Comparison of ENCODE assay signal across 8 mouse cellular contexts in genomic region chr16:23107946-23108759, GRCm38 (mm10). TPM values are rescaled to one million over a fixed set of nuclear protein-coding genes. Genes with fewer than 3 reads are reported as not detected.
A peak's percentile ranks its signal among the peaks of the same experiment; 100 is the strongest.
DNase-seq lines count a peak whose midpoint lies in the region; ATAC-seq and TF ChIP-seq lines count a peak whose summit lies in the region.

No protein-coding gene starts in this region.

- H3K9ac ChIP-seq in MEL (ENCODE audit: control insufficient read depth, low read depth, low read length, poor library complexity, severe bottlenecking), result peak overlapping the region; percentile 80
- H3K9ac ChIP-seq in lung, postnatal 0 days (replicated peaks; ENCODE audit: low read depth), result peak overlapping the region; percentile 100

- under 1% methylated on average over 52 of the region's 52 CpGs for WGBS in hindbrain, embryonic 10.5 days
- under 1% methylated on average over 52 of the region's 52 CpGs for WGBS in lung, postnatal 0 days

- H3K79me2 ChIP-seq in MEL (ENCODE audit: control insufficient read depth, insufficient read depth, low read length, poor library complexity), result peaks cover 55% of the 10 kb centered on the region

- H3K27me3 ChIP-seq in MEL (ENCODE audit: control insufficient read depth in 1 of 2, insufficient read depth in 2 of 2, low read length in 2 of 2), result no peaks in the 10 kb centered on the region
- no peaks in the 10 kb centered on the region for H3K27me3 ChIP-seq in hindbrain, embryonic 10.5 days (ENCODE audit: insufficient read depth, poor library complexity, severe bottlenecking)
- no peaks in the 10 kb centered on the region for H3K27me3 ChIP-seq in lung, postnatal 0 days (replicated peaks; ENCODE audit: insufficient read depth, low read length)

- DNase-seq in MEL (ENCODE audit: low read depth, low spot score), result peak; percentile 78
- peak; percentile 88 for DNase-seq in cerebellum, adult 9-11 months
- peak; percentile 53 to 79 for DNase-seq in frontal cortex, adult 2 months (ENCODE audit: extremely low spot score in 1 of 2, low spot score in 1 of 2)
- peak; percentile 85 for DNase-seq in hindbrain, embryonic 10.5 days (ENCODE audit: low spot score)
- DNase-seq in layer of hippocampus, postnatal 10 days (ENCODE audit: low spot score in 2 of 2), result peak; percentile 86 to 87
- peak; percentile 94 for DNase-seq in lung, postnatal 0 days (ENCODE audit: low spot score)
- peak; percentile 75 for DNase-seq in ovary, postnatal 14 days (ENCODE audit: low spot score)
- peak; percentile 77 to 80 for DNase-seq in thymus, postnatal 10 days (ENCODE audit: low spot score in 2 of 2)

- peak overlapping the region; percentile 71 for H3K4me2 ChIP-seq in lung, postnatal 0 days (replicated peaks; ENCODE audit: low read depth, low read length)

- ATAC-seq in lung, postnatal 0 days, result peak; percentile 89

- H3K4me1 ChIP-seq in MEL (ENCODE audit: control insufficient read depth in 1 of 2, insufficient read depth in 2 of 2, low read length in 2 of 2), result peaks cover 0 to 6% of the 10 kb centered on the region in 2 experiments; a peak in 2 of 4 replicates
- H3K4me1 ChIP-seq in hindbrain, embryonic 10.5 days (replicated peaks), result peaks cover 21% of the 10 kb centered on the region
- peaks cover 12% of the 10 kb centered on the region; the same call in 1 of the 2 replicates for H3K4me1 ChIP-seq in lung, postnatal 0 days (ENCODE audit: insufficient read depth, low read depth, low read length)

- TF ChIP-seq EP300 in MEL (IDR thresholded peaks at IDR 0.05; ENCODE audit: low read depth in 1 of 2, low read length in 2 of 2), result no peak
- TF ChIP-seq EP300 in lung, postnatal 0 days (IDR thresholded peaks at IDR 0.05), result no peak

- peak; percentile 50 to 51 for TF ChIP-seq POLR2A in MEL (IDR thresholded peaks at IDR 0.05; ENCODE audit: control insufficient read depth in 1 of 2, insufficient read depth in 1 of 2, low read depth in 1 of 2, low read length in 2 of 2, poor library complexity in 1 of 2)

- H3K9me3 ChIP-seq in MEL (replicated peaks; ENCODE audit: insufficient read depth, low read length), result no peaks in the 10 kb centered on the region
- H3K9me3 ChIP-seq in hindbrain, embryonic 10.5 days, result no peaks in the 10 kb centered on the region
- no peaks in the 10 kb centered on the region for H3K9me3 ChIP-seq in lung, postnatal 0 days (ENCODE audit: low read length)

- peaks cover 25 to 29% of the 10 kb centered on the region in 2 experiments for H3K36me3 ChIP-seq in MEL (ENCODE audit: control insufficient read depth in 1 of 2, insufficient read depth in 2 of 2, low read length in 2 of 2)
- H3K36me3 ChIP-seq in hindbrain, embryonic 10.5 days, result peaks cover 51% of the 10 kb centered on the region
- peaks cover 15% of the 10 kb centered on the region; the same call in 1 of the 2 replicates for H3K36me3 ChIP-seq in lung, postnatal 0 days (ENCODE audit: insufficient read depth, low read length)

- no peak for TF ChIP-seq CTCF in MEL (IDR thresholded peaks at IDR 0.05 in 2 of 3, conservative IDR thresholded peaks at IDR 0.05 in 1 of 3; ENCODE audit: control insufficient read depth in 1 of 3, insufficient read depth in 1 of 3, low read depth in 2 of 3, low read length in 3 of 3, poor library complexity in 1 of 3, severe bottlenecking in 1 of 3)
- no peak for TF ChIP-seq CTCF in lung, postnatal 0 days (IDR thresholded peaks at IDR 0.05)

- peak overlapping the region; percentile 79 for H3K27ac ChIP-seq in MEL (ENCODE audit: control insufficient read depth, low read depth, low read length)
- peak overlapping the region; percentile 99 for H3K27ac ChIP-seq in hindbrain, embryonic 10.5 days
- peak overlapping the region; percentile 99 for H3K27ac ChIP-seq in lung, postnatal 0 days (ENCODE audit: low read length)

- no peak for TF ChIP-seq RAD21 in MEL (IDR thresholded peaks at IDR 0.05; ENCODE audit: low read depth, low read length)

- peak overlapping the region; percentile 69 to 77 for H3K4me3 ChIP-seq in MEL (ENCODE audit: control insufficient read depth in 1 of 2, insufficient read depth in 1 of 2, low read depth in 2 of 2, low read length in 2 of 2)
- peak overlapping the region; percentile 98 for H3K4me3 ChIP-seq in hindbrain, embryonic 10.5 days
- peak overlapping the region; percentile 100 for H3K4me3 ChIP-seq in lung, postnatal 0 days (ENCODE audit: low read depth, low read length)

TF ChIP-seq in MEL, 35 proteins besides CTCF, POLR2A, EP300 and RAD21:
- TF ChIP-seq TBP (IDR thresholded peaks at IDR 0.05; ENCODE audit: low read depth, low read length) (peak; percentile 54; the same call in 1 of the 2 replicates), POLR2AphosphoS5 (IDR thresholded peaks at IDR 0.05; ENCODE audit: borderline replicate concordance, low read depth, low read length) (no peak)
TF ChIP-seq in MEL: peak in this region for 1.

RNA-seq across cellular contexts. Expression of gene Eif4a2, which starts 0.9 kb away (rescaled TPM):
- total RNA-seq in MEL (2012; rRNA removed), result 252 and 290 TPM in 2 replicates
- polyA plus RNA-seq in MEL (2012; ENCODE audit: insufficient read depth in 1 of 2, insufficient read length in 2 of 2, low read depth in 1 of 2, low replicate concordance in 2 of 2, missing spikeins in 1 of 2), result 1,000 to 10,000 TPM in 1 of 2 experiments, 100 to 1,000 TPM in 1; 248 to 2,083 TPM
- 687 and 787 TPM in 2 replicates for polyA plus RNA-seq in frontal cortex, adult 2 months (2012; rRNA removed)
- 133 and 157 TPM in 2 replicates for polyA plus RNA-seq in hindbrain, embryonic 10.5 days (2016; fragmentation: Nextera tagmentation; extraction: Ambion mirVana)
- 100 to 1,000 TPM; 701 to 766 TPM for total RNA-seq in layer of hippocampus, postnatal 10 days (2021)
- polyA plus RNA-seq in lung, postnatal 0 days (2015; fragmentation: Nextera tagmentation; extraction: Ambion mirVana), result 144 and 177 TPM in 2 replicates

RNA-seq across cellular contexts. Expression of gene Rfc4, which starts 19.4 kb away (rescaled TPM):
- total RNA-seq in MEL (2012; rRNA removed), result 77.9 and 93.2 TPM in 2 replicates
- 10 to 100 TPM in 1 of 2 experiments, not detected in 1; 52.1 TPM for polyA plus RNA-seq in MEL (2012; ENCODE audit: insufficient read depth in 1 of 2, insufficient read length in 2 of 2, low read depth in 1 of 2, low replicate concordance in 2 of 2, missing spikeins in 1 of 2)
- 2.7 TPM in 2 replicates for polyA plus RNA-seq in frontal cortex, adult 2 months (2012; rRNA removed)
- polyA plus RNA-seq in hindbrain, embryonic 10.5 days (2016; fragmentation: Nextera tagmentation; extraction: Ambion mirVana), result 190 and 227 TPM in 2 replicates
- total RNA-seq in layer of hippocampus, postnatal 10 days (2021), result 1 to 10 TPM; 5.6 to 7.1 TPM
- polyA plus RNA-seq in lung, postnatal 0 days (2015; fragmentation: Nextera tagmentation; extraction: Ambion mirVana), result 19.0 and 21.4 TPM in 2 replicates

RNA-seq across cellular contexts. Expression of gene Adipoq, which starts 38.2 kb away (rescaled TPM):
- total RNA-seq in MEL (2012; rRNA removed), result not detected in 2 replicates
- not detected for polyA plus RNA-seq in MEL (2012; ENCODE audit: insufficient read depth in 1 of 2, insufficient read length in 2 of 2, low read depth in 1 of 2, low replicate concordance in 2 of 2, missing spikeins in 1 of 2)
- 0.16 and 0.25 TPM in 2 replicates for polyA plus RNA-seq in frontal cortex, adult 2 months (2012; rRNA removed)
- not detected in 2 replicates for polyA plus RNA-seq in hindbrain, embryonic 10.5 days (2016; fragmentation: Nextera tagmentation; extraction: Ambion mirVana)
- total RNA-seq in layer of hippocampus, postnatal 10 days (2021), result not detected
- not detected in 2 replicates for polyA plus RNA-seq in lung, postnatal 0 days (2015; fragmentation: Nextera tagmentation; extraction: Ambion mirVana)

RNA-seq across cellular contexts. Expression of gene Kng1, which starts 50.5 kb away (rescaled TPM):
- not detected in 2 replicates for total RNA-seq in MEL (2012; rRNA removed)
- polyA plus RNA-seq in MEL (2012; ENCODE audit: insufficient read depth in 1 of 2, insufficient read length in 2 of 2, low read depth in 1 of 2, low replicate concordance in 2 of 2, missing spikeins in 1 of 2), result not detected
- 0.32 TPM in 1 of 2 replicates, not detected in the other for polyA plus RNA-seq in frontal cortex, adult 2 months (2012; rRNA removed)
- not detected in 2 replicates for polyA plus RNA-seq in hindbrain, embryonic 10.5 days (2016; fragmentation: Nextera tagmentation; extraction: Ambion mirVana)
- not detected for total RNA-seq in layer of hippocampus, postnatal 10 days (2021)
- 0.47 and 0.74 TPM in 2 replicates for polyA plus RNA-seq in lung, postnatal 0 days (2015; fragmentation: Nextera tagmentation; extraction: Ambion mirVana)

Comparison
In these comparisons a context has a peak if more than half of its experiments do, and no peak if none do; other contexts are left out.
1. Peak in every context shown above with its lines: DNase-seq, ATAC-seq, H3K4me3 ChIP-seq and H3K27ac ChIP-seq.